Mouse (Mus musculus) megakaryocyte-erythroid progenitor cell, adult 5-6 weeks (primary cell): ENCODE results near the gene 4930562C15Rik. TPM values are rescaled to one million over a fixed set of nuclear protein-coding genes. Genes with fewer than 3 reads are reported as not detected.
A peak's percentile ranks its signal among the peaks of the same experiment; 100 is the strongest.

Experiments
- ATAC-seq: replicated peaks from 2 replicates; pipeline ENCODE4 v1.8.0; 2016; ENCODE audit warnings: mild to moderate bottlenecking, inconsistent platforms; ENCODE audit not compliant: severe bottlenecking, poor library complexity, low FRiP score, low TSS enrichment
- total RNA-seq, 2 experiments: library from RNA; stranded (forward) in 1 of 2; stranded (reverse) in 1 of 2; fragments of 200-1000, 215-1000 nt in 1 of 2; fragments of >200 nt in 1 of 2; fragmentation: Nextera tagmentation in 1 of 2; gene quantifications; 2 replicates each; pipeline ENCODE4 v1.2.3; 2014 to 2017

Gene 4930562C15Rik
- total RNA-seq, 2 experiments from 2014 or later = not detected

- peak; percentile 58; the same call in 1 of the 2 replicates for ATAC-seq
Measured at GRCm38 (mm10) chr16:4912074-4912648, 76.9 kb downstream of the 4930562C15Rik start.

- no peak for ATAC-seq
Measured at GRCm38 (mm10) chr16:4912907-4913782, 77.9 kb downstream of the 4930562C15Rik start.

DNA sequence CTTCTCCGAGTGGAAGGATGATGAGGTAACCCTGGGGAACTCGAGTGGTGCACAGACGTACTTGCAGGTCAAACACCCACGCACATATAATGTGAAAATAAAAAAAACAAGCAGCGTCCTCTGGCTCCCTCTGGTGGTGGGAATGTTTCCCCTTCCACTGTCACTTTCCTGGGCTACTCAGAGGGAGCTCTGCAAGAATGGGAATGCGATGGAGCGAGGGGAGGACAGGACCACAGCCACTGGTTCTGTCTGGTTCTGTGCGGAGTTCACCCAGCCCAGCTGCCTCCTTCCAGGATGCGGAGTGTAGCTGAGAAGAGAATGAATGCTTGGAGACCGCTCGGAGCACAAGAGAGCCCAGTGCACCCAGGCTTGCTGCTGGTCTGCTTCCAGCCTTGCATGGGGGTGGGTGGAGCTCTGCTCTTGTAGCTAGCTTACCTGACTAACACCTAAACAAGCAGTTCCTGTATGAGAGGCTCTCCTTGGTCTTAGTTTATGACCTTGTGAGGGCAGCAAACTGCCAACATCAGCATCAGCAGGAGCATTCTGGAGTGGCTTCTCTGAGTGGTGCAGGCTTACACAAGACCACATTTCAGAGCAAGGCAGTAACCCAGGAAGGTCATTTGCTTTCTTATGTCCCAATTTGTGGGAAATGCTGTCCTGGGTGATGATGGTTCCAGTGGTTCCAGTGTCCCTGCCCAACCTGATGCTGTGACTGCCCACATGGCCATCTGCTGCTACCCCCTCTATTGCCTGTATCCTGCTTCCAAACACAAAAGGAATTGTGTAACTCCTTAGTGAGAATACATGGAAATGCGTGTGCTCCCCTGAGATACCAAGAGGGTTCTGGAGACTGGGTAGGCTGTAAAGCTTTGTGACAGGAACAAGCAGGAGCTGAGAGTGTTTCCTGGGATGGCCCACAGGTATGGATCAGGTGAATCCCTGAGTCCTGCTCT, 78.8 kb downstream of the 4930562C15Rik start:
- peak; percentile 69 for ATAC-seq

DNA sequence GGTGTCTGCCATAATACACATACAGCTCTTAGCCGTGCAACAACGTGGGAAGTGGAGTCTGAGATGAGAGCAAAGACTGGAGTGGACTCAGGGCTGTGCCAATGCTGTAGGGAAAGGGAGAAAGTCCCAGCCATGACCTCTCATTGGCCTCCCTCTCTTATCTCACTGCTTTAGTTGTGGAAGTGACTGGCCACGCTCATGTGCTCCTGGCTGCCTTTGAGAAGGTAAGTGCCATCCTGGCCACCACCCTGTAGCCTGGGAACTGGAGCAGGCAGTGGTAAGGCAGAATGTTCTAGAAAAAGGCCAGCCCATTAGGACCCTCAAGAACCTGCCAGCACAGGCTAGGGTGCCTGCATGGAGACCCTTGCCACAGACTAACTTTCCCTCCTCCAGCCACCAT, 80.7 kb downstream of the 4930562C15Rik start:
- ATAC-seq = no peak

- ATAC-seq = no peak
Measured at GRCm38 (mm10) chr16:4916608-4917007, 81.4 kb downstream of the 4930562C15Rik start.

Other genes with a start within 250 kb of the 4930562C15Rik start
- gene Glis2, start 240.7 kb upstream of the 4930562C15Rik start, total RNA-seq (2014; fragmentation: Nextera tagmentation) = 2.0 TPM in 1 of 2 replicates, not detected in the other
- gene Glis2, start 240.7 kb upstream of the 4930562C15Rik start, total RNA-seq (2017) = 0.33 TPM in 1 of 2 replicates, not detected in the other
- 76.0 and 100 TPM in 2 replicates for gene Pam16, start 210.4 kb upstream of the 4930562C15Rik start, total RNA-seq (2014; fragmentation: Nextera tagmentation)
- gene Pam16, start 210.4 kb upstream of the 4930562C15Rik start, total RNA-seq (2017) = 18.2 and 24.0 TPM in 2 replicates
- gene Vasn, start 195.5 kb upstream of the 4930562C15Rik start, total RNA-seq (2014; fragmentation: Nextera tagmentation) = not detected in 2 replicates
- 0.38 and 0.65 TPM in 2 replicates for gene Vasn, start 195.5 kb upstream of the 4930562C15Rik start, total RNA-seq (2017)
- 56.5 and 81.2 TPM in 2 replicates for gene Dnaja3, start 195.4 kb upstream of the 4930562C15Rik start, total RNA-seq (2014; fragmentation: Nextera tagmentation)
- 71.0 and 106 TPM in 2 replicates for gene Dnaja3, start 195.4 kb upstream of the 4930562C15Rik start, total RNA-seq (2017)
- 48.2 and 78.5 TPM in 2 replicates for gene Coro7, start 155.6 kb upstream of the 4930562C15Rik start, total RNA-seq (2014; fragmentation: Nextera tagmentation)
- 10.4 and 15.7 TPM in 2 replicates for gene Coro7, start 155.6 kb upstream of the 4930562C15Rik start, total RNA-seq (2017)
- 72.1 and 80.1 TPM in 2 replicates for gene Nmral1, start 116.1 kb upstream of the 4930562C15Rik start, total RNA-seq (2014; fragmentation: Nextera tagmentation)
- gene Nmral1, start 116.1 kb upstream of the 4930562C15Rik start, total RNA-seq (2017) = 81.5 and 95.5 TPM in 2 replicates
- gene Hmox2, start 109.1 kb upstream of the 4930562C15Rik start, total RNA-seq (2014; fragmentation: Nextera tagmentation) = 28.4 and 31.9 TPM in 2 replicates
- gene Hmox2, start 109.1 kb upstream of the 4930562C15Rik start, total RNA-seq (2017) = 43.8 and 49.9 TPM in 2 replicates
- gene Cdip1, start 45.1 kb upstream of the 4930562C15Rik start, total RNA-seq (2014; fragmentation: Nextera tagmentation) = 15.3 and 17.7 TPM in 2 replicates
- gene Cdip1, start 45.1 kb upstream of the 4930562C15Rik start, total RNA-seq (2017) = 14.0 and 15.5 TPM in 2 replicates
- 20.3 and 33.3 TPM in 2 replicates for gene Ubald1, start 44.9 kb downstream of the 4930562C15Rik start, total RNA-seq (2014; fragmentation: Nextera tagmentation)
- 15.2 and 16.5 TPM in 2 replicates for gene Ubald1, start 44.9 kb downstream of the 4930562C15Rik start, total RNA-seq (2017)
- 16.0 and 21.8 TPM in 2 replicates for gene Mgrn1, start 50.8 kb downstream of the 4930562C15Rik start, total RNA-seq (2014; fragmentation: Nextera tagmentation)
- 8.7 and 13.3 TPM in 2 replicates for gene Mgrn1, start 50.8 kb downstream of the 4930562C15Rik start, total RNA-seq (2017)
- gene Nudt16l1, start 103.3 kb downstream of the 4930562C15Rik start, total RNA-seq (2014; fragmentation: Nextera tagmentation) = 46.3 and 49.3 TPM in 2 replicates
- gene Nudt16l1, start 103.3 kb downstream of the 4930562C15Rik start, total RNA-seq (2017) = 13.4 and 15.0 TPM in 2 replicates
- 25.3 and 25.4 TPM in 2 replicates for gene Anks3, start 128.8 kb downstream of the 4930562C15Rik start, total RNA-seq (2014; fragmentation: Nextera tagmentation)
- 9.5 and 11.6 TPM in 2 replicates for gene Anks3, start 128.8 kb downstream of the 4930562C15Rik start, total RNA-seq (2017)
- not detected in 2 replicates for gene Sept12, start 162.4 kb downstream of the 4930562C15Rik start, total RNA-seq (2014; fragmentation: Nextera tagmentation)
- not detected in 2 replicates for gene Sept12, start 162.4 kb downstream of the 4930562C15Rik start, total RNA-seq (2017)
- not detected in 2 replicates for gene Smim22, start 171.9 kb downstream of the 4930562C15Rik start, total RNA-seq (2014; fragmentation: Nextera tagmentation)
- not detected in 2 replicates for gene Smim22, start 171.9 kb downstream of the 4930562C15Rik start, total RNA-seq (2017)
- 3.4 and 24.4 TPM in 2 replicates for gene Rogdi, start 178.1 kb downstream of the 4930562C15Rik start, total RNA-seq (2014; fragmentation: Nextera tagmentation)
- 1.6 and 2.2 TPM in 2 replicates for gene Rogdi, start 178.1 kb downstream of the 4930562C15Rik start, total RNA-seq (2017)
- 68.7 and 80.2 TPM in 2 replicates for gene Glyr1, start 214.4 kb downstream of the 4930562C15Rik start, total RNA-seq (2014; fragmentation: Nextera tagmentation)
- 84.7 and 85.2 TPM in 2 replicates for gene Glyr1, start 214.4 kb downstream of the 4930562C15Rik start, total RNA-seq (2017)
- 47.5 and 48.3 TPM in 2 replicates for gene Ubn1, start 214.6 kb downstream of the 4930562C15Rik start, total RNA-seq (2014; fragmentation: Nextera tagmentation)
- 38.4 and 39.8 TPM in 2 replicates for gene Ubn1, start 214.6 kb downstream of the 4930562C15Rik start, total RNA-seq (2017)